Mouse (Mus musculus): ENCODE results near the gene Zic5.

Zic5 gene

GRCm38 (mm10) chr14:122479461-122480109, 14.1 kb upstream of the Zic5 start:
- DNase-seq = no peak

DNA sequence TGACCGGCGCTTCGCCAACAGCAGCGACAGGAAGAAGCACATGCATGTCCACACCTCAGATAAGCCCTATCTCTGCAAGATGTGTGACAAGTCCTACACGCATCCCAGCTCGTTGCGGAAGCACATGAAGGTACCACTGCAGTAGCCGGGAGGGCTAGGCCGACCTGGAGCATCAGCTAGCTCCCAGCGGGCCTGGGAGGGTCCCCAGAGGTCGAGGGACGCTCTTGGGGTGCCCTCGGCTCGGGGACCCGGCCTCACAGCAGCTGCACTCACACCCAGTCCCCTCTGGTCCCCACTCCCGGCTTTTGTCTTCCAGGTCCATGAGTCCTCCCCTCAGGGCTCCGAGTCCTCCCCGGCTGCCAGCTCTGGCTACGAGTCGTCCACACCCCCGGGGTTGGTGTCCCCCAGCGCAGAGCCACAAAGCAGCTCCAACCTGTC, 13.1 kb upstream of the Zic5 start:
- no peak for DNase-seq

DNA sequence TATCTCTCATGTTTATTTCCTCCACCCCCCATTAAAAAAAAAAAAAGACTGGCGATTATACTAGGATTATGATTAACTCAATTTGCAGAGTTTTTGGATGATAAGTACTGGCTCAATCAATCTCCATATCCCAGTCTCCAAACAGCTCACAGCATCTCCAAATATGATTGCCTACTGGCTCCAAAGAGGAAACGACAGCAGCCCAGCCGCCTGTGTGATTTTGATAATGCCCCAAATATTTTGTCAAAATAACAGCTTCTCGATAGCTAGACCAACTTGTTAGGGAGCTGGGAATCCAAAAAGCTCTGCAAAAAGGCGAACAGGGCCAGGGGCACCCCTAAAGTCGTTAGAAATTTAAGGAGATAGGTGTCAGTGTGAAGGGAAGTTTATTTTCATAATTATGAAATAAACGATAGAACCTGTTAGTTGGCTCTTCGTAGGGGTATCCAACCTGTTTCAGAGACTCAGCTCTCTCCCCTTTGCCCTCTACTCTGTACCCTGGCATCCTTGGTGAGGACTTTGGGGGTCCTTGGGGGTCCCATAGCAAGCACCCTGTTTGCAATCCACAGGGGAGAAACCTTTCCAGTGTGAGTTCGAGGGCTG, 12.6 kb upstream of the Zic5 start:
- DNase-seq = no peak

GRCm38 (mm10) chr14:122477261-122477671, 11.8 kb upstream of the Zic5 start:
- DNase-seq = no peak

- no peak for DNase-seq
Measured at GRCm38 (mm10) chr14:122476822-122477215, 11.3 kb upstream of the Zic5 start.

- no peak for DNase-seq
Measured at GRCm38 (mm10) chr14:122476041-122476821, 10.8 kb upstream of the Zic5 start.

DNA sequence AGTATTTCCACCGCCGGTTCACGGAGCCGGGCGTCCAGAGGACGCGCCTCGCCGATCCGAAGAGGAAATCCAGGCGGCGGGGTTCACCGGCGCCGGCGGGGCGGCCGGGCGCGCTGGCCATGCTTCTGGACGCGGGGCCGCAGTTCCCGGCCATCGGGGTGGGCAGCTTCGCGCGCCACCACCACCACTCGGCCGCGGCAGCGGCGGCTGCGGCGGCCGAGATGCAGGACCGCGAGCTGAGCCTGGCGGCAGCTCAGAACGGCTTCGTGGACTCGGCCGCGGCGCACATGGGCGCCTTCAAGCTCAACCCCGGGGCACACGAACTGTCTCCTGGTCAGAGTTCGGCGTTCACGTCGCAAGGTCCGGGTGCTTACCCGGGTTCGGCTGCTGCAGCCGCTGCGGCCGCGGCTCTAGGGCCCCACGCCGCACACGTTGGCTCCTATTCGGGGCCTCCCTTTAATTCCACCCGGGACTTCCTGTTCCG, 10.1 kb upstream of the Zic5 start:
- DNase-seq = no peak

DNA sequence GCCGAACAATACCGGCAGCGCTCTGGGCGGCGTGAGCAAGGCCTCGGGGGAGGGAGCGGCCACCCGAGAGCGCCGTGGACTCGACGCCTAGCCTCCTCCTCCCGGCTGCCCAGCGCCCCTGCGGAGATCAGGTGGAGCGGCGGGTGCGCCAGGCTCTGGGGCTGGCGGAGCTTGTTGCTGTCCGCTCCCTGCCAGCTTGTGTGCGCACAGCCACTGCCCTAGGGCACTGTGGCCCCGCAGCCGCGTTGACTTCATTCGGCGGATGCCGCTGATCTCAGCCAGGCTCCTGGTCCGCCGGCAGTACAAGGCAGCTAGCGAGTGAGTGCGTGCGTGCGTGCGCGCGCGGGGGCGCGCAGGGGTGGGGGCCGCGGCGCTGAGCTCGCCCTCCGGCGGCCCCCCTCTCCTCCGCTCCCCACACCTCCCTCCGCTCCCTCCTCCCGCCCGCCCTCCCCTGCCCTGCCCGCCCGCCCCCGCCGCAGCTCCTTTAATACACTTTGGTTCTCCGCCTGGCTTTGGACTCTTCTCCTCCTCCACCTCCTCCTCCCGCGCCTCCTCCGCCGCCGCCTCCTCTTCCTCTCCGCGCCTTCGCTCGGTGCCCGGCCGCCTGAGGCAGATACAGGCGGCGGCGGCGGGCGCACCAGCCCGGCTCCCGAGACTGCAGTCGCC, 9.5 kb upstream of the Zic5 start, which contains the start of gene Zic2:
Zic2 (plus strand) TSS at position 545 of the 666 bp plus-strand sequence.
- DNase-seq = no peak

- no peak for DNase-seq
Measured at GRCm38 (mm10) chr14:122474041-122474890, 8.8 kb upstream of the Zic5 start.

DNA sequence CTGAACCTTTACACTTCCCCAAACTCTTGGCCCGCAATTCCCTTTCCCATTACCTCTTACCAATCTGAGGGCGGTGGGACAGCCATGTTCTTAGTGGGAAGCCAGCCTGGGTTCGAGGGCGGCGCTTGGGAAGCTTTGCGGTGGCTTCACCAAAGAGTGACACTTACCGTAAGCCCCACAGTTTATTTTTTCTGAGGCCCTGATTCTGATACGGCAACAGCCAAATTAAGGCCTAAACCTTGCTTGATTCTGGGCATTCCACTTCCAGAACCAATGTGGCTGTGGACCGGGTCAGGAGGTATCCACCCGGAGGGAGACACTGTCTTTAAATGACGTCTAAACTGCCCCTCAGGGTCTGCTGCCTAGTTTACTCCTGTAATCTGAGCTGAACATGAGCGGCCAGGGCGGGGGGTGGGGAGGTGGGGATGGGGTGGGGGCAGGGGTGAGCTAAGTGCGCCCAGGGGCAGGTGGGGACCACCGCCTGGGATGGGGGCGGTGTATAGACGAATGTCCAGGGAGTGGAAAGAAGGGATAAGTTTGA, 7.8 kb upstream of the Zic5 start:
- DNase-seq = no peak

DNA sequence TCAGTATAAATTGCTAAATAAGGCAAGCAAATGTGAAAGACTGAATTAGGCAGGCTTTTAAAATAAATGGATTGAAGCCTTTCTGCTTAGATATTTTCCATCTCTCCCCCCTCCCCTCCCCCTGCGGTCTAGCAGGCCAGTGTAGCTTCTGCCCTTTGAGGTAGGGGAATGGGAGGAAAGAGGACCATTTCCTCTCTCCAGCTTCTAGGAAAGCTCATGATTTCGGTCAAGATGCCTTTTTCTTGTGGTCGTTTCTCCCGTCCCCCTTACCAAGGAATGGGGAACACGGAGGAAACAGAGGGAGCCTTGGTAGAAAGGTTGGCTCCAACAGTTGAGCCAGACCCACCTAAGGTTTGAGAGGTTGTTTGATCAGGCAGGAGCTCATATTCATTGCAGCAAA, 7.2 kb upstream of the Zic5 start:
- no peak for DNase-seq

DNA sequence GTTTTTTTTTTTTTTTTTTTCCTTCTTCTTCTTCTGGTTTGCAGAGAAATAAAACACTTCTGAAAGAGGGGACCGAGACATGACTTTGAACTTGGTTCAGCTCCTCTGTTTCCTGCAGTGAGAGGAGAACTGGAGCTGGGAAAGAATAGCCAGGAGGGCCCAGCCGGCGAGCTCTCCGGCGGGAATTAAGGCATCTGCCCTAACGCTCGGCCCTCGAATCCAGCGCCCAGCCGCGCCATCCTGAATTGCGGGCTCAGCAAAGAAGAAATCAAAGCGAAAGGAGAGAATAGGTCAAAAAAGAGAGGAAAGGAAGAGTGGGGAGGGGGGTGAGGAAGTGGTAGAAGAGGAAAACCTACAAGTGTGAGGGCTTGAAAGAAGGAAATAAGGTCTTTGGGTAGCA, 6.7 kb upstream of the Zic5 start:
- no peak for DNase-seq

- no peak for DNase-seq
Measured at GRCm38 (mm10) chr14:122471449-122472085, 6.1 kb upstream of the Zic5 start.

DNA sequence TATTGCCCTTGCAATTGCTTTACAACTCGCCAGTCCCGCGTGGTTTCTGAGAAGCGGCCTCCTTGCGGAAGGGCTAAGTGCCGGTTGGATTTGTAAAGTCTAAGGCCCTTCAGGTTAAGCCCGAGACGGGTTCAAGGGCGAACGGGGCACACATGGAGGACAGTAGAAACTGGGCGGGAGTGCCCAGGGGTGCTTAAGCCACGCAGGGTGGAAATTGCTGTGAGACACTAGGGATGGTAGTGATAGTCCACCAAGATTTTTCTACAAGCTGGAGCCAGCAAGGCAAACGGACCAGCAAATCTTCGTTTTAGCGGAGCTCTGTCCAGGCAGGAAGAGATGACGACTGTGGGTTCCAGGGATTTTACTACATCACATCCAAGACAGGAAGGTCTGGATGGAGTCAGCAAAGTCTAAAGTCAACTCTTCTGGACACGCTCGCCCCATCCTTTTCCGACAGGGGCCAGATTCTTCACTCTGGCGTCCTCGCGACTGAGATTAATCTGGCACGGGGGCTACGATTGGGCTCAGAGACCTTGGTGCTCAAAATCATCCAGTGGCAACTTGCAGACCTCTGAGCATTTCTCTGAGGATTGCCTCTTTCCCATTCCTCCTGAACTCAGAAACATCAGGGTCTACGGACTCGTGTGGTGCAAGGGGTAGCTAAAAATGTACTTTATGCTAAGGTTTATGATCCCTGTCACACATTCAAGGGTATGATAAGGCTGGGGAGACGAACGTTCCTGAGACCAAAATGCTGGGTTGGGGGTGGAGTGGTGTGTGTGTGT, 3.7 kb upstream of the Zic5 start:
- no peak for DNase-seq

DNA sequence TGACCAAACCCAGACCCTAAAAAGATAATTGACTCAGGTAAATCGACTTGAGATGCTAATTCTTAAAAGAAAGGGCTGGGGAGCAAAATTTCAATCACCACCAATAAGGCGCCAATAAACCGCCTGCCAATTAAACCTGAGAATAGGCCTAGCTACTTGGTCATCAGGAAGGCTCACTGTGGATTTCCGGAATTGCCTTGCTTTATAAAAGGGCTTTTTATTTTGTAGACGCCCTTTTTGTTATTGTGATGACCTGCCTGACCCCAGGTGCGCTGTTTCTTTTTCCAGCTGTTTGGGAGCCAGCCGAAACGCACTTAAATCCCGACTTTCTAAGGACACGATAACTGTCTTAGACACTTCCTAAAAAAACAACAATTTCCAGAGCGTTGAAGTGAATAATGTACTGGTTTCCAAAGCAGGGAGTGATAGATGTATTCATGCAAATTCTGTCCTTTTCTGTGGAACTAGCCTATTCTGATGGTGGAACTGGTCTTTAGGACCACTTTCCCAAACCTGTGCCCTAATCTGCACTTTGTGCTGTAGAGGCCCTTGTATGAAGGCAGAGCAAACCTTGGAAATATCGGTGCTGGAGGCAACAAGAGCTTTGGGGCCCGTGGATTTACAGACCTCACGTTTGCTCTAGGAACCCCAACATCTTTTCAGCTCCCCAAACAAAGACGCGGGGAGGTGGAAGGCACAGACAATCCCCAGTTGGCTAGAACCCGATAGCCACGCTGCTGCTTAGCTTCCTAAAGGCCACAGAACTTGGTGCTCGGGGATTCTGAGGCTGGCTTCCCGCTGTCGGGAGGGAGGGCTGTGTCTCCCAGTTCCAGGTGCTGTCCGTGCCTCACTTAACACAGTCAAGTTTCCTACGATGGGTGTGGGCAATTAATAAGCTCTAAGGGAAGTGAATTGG, 2.7 kb upstream of the Zic5 start:
- DNase-seq = no peak

- DNase-seq = no peak
Measured at GRCm38 (mm10) chr14:122466756-122467362, 1.4 kb upstream of the Zic5 start.

- no peak for DNase-seq
Measured at GRCm38 (mm10) chr14:122465931-122466490, 534 bp upstream of the Zic5 start.

- DNase-seq = no peak
Measured at GRCm38 (mm10) chr14:122464351-122464762, 1.1 kb downstream of the Zic5 start.

Measured in thymus, postnatal 25 days (tissue).